Mouse (Mus musculus): ENCODE results near the gene Zmat1. TPM values are rescaled to one million over a fixed set of nuclear protein-coding genes. Genes with fewer than 3 reads are reported as not detected.

Zmat1 gene
- polyA plus RNA-seq, 1 experiment from 2014 or later, result 6.4 TPM

GRCm38 (mm10) chrX:134923675-134924424, 85.2 kb downstream of the Zmat1 start:
- Histone ChIP-seq H3K4me2 (no peak overlapping the region), H3K4me3 (no peak overlapping the region), H3K36me3 (no peaks in the 10 kb centered on the region), H3K9ac (no peak overlapping the region), H3K27ac (replicated peaks) (no peak overlapping the region), H3K27me3 (peaks cover 6% of the 10 kb centered on the region; the same call in 1 of the 2 replicates), H3K4me1 (replicated peaks) (no peaks in the 10 kb centered on the region), H3K9me3 (no peaks in the 10 kb centered on the region)
- no peak for ATAC-seq (ENCODE audit: low read depth)
- WGBS, result 60% methylated on average over 7 of the region's 7 CpGs

Other genes starting within 250 kb of the Zmat1 start
- 86.3 and 87.0 TPM in 2 replicates for gene Armcx2, start 200.0 kb downstream of the Zmat1 start, polyA plus RNA-seq (2015; fragmentation: Nextera tagmentation; extraction: Ambion mirVana)
- gene Nxf2, start 44.5 kb downstream of the Zmat1 start, polyA plus RNA-seq (2015; fragmentation: Nextera tagmentation; extraction: Ambion mirVana), result 0.42 and 0.48 TPM in 2 replicates
- gene Gm15023, start 168.4 kb upstream of the Zmat1 start, polyA plus RNA-seq (2015; fragmentation: Nextera tagmentation; extraction: Ambion mirVana), result not detected in 2 replicates
- 24.5 and 29.8 TPM in 2 replicates for gene Tceal6, start 201.5 kb upstream of the Zmat1 start, polyA plus RNA-seq (2015; fragmentation: Nextera tagmentation; extraction: Ambion mirVana)

Measured in neural tube, embryonic 13.5 days (tissue).